Mouse (Mus musculus) adrenal gland, postnatal 25 days (tissue): Measurements from ENCODE around the gene Mtfr1l. TPM values are rescaled to one million over a fixed set of nuclear protein-coding genes. Genes with fewer than 3 reads are reported as not detected.
A peak's percentile ranks its signal among the peaks of the same experiment; 100 is the strongest.

ENCODE experiments used
- DNase-seq: peaks from one replicate; pipeline ENCODE4 v3.0.0; 2021; ENCODE audit warnings: mixed read lengths
- total RNA-seq: library from RNA; stranded (reverse); gene quantifications from 2 replicates; pipeline ENCODE4 v1.2.3, GENCODE M21; 2021

Mtfr1l gene
- total RNA-seq, 1 experiment from 2014 or later: 130 TPM

- no peak for DNase-seq
These were observed 22.6 kb upstream of the Mtfr1l start for GRCm38 (mm10) chr4:134557626-134558249.

GRCm38 (mm10) chr4:134555956-134556580 is 20.9 kb upstream of the Mtfr1l start:
- DNase-seq: peak; percentile 61

GRCm38 (mm10) chr4:134553631-134554030 is 18.4 kb upstream of the Mtfr1l start:
- no peak for DNase-seq

DNA sequence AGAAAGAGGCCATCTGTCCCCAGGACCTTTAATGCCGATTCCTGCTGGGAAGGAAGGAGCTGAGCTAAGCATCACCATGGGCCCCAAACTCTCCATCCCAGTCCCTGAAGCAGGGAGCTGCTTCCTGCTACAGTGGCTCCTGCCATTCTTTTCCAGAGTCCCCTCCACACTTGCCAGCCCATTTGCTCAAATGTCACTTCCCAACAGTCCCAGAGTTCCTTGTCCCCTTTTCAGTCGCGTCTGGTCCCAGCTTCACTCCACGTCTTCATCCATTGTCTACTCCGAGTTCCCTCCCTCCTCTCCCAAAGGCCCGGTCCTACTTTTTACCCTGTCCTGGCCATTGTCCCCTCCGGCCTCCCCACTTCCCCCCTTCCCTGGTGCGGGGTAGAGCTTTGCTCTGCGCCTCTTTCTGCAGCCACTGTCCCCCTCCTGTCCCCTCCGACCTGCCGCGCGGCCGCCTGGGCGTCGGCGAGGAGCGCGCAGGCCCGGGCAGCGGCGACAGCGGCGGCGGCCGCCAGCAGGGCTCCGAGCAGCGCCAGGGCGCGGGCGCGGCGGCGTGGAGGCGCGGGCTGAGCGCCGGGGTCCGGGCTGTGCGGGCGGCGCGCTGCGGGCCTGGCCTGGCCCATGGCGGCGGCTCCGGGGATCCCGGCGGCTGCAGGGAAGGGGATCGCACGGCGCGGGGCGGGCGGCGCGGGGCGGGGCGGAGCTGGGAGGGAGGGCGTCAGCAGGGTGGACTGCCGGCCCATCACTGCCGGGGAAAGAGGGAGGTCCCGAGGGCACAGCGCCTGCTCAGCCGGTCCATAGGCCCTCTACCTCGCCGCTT is 16.5 kb upstream of the Mtfr1l start, which contains the start of gene Selenon:
Gene Selenon (minus strand): TSS at position 673 of the 823 bp plus-strand sequence.
- DNase-seq: peak; percentile 85

DNA sequence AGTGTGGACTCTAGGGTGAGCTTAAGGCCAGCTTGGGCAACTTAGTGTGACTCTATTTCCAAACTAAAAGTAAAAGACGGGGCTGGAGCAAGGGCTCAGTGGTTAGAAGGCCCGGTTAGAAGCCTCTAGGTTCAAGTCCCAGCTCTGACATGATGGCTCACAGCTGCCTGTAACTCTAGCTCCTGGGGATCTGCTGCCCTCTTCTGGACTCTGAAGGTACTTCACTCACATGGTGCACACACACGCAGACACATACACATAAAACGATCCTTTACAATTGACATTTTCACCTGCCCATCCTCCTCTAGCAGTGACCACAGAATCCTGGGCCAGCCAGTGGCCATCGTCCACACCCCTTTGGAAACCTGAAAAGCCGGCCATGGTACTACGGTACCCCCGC is 14.7 kb upstream of the Mtfr1l start:
- no peak for DNase-seq

- no peak for DNase-seq
These were observed 13.2 kb upstream of the Mtfr1l start for GRCm38 (mm10) chr4:134548169-134548938.

GRCm38 (mm10) chr4:134546814-134547705 is 11.9 kb upstream of the Mtfr1l start:
- DNase-seq: peak; percentile 59

DNA sequence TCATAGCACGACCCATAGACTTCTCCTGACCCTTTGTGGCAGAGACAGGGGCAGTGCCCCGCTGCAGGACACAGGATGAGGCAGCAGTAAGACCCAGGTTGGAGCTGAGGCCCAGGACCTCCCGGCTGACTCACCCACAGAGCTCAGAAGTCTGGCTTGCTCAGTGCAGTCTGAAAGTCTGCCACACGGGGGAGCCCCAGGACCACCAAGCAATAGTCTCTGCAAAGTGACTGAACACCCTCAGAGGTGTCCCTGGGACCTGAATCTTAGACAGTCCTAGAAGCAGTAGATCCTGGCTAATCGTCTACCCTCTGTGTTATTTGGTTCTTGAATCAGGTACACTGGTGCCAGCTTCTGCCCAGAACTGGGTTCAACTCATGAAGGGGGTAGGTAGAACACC is 8.1 kb upstream of the Mtfr1l start:
- DNase-seq: peak; percentile 95

GRCm38 (mm10) chr4:134542726-134543125 is 7.5 kb upstream of the Mtfr1l start:
- no peak for DNase-seq

DNA sequence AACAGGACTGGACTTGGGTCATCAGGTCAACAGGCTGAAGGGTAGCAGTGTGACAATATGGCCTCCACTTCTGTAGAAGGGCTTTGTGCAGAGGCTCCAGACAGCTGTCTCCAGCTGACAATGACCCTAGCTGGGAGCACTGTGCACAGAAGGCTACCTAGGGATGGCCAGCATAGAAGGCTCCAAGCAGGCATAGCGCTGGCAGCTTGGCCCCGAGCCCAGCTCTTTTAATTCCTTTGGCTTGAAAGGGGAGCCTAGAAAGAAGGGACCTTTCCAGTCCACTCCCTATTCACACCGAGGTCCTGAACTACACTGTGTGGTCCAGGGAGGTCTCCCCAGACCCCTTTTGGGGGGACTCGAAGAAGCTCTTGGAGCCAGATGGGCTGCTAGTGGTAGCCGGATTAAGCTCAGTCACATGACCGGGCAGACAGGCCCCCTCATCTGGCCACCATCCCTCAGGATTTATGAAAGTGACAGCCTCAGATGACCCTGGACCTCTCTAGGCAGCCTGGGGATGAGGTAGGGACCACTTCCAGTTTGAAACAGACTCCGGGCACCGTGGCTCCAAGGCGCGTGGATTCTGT is 3.9 kb upstream of the Mtfr1l start:
- no peak for DNase-seq

- peak; percentile 34 for DNase-seq
These were observed 582 bp upstream of the Mtfr1l start for GRCm38 (mm10) chr4:134535787-134536151.

GRCm38 (mm10) chr4:134534124-134534886 is 882 bp downstream of the Mtfr1l start:
- DNase-seq: peak; percentile 81

- DNase-seq: no peak
These were observed 1.8 kb downstream of the Mtfr1l start for GRCm38 (mm10) chr4:134533421-134533820.

DNA sequence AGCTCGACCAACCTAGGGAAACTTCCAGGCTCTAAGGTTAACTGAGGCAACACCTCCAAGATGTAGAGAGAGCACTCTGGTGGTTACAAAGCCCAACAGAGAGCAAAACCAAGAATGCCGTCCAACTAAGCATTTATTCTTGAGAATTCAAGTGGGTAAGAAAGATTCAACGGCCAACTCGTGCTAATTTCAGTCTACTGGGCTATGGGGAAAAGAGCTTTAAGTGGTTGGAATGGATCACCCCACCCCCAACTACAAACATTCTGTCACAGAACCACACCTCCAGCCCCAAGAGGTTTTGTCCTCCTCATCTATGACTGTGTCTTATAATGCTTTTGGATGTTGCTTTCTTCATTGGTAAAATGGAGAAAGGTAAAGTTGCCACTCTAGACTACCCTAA is 2.3 kb downstream of the Mtfr1l start:
- DNase-seq: no peak

DNA sequence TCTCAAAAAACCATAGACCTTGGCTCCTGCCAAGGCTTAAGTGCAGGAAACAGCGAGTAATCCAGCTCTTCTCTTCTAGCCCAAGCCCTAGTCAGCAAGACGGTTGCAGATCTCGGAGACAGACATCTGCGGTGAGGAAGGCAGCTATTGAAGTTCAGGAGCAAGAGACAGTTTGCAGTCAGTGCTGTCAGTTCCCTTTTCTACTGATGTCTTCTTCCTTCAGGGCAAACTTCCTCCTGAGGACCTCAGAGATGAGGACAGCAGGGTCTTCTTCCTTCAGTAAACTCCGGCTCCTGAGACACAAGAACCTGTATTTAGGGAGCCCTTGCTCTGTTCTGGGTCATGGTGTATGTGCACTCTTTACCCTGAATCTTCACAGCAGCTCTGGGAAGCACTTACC is 9.0 kb downstream of the Mtfr1l start:
- DNase-seq: no peak

GRCm38 (mm10) chr4:134525806-134526205 is 9.4 kb downstream of the Mtfr1l start:
- DNase-seq: no peak

DNA sequence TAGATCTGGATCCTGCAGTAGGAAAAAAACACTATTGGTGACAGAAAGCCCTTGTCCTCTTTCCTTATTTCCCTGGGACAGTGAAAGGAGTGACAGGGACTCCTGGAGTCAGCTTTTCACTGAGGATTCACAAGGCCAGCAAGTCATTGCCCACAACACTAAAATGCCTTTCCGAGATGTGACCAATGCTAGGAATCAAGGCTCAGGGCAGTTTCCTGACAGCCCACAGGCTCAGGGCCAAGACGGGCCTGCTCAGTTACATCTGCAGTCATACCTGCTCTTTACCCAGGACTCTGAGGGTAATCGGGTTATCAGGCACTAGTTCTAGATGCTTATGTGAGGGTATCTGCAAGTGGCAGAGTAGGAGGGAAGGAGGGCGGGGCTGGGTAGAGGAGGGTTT is 11.7 kb downstream of the Mtfr1l start:
- DNase-seq: no peak

GRCm38 (mm10) chr4:134519281-134519680 is 15.9 kb downstream of the Mtfr1l start:
- DNase-seq: no peak

GRCm38 (mm10) chr4:134518541-134518940 is 16.6 kb downstream of the Mtfr1l start:
- no peak for DNase-seq

- DNase-seq: no peak
These were observed 17.5 kb downstream of the Mtfr1l start for GRCm38 (mm10) chr4:134517719-134518118.
